Mouse (Mus musculus) central nervous system, embryonic 11.5 days (tissue): Measurements from ENCODE around the gene Phf13. TPM values are rescaled to one million over a fixed set of nuclear protein-coding genes. Genes with fewer than 3 reads are reported as not detected.

Experiments used
- polyA plus RNA-seq: library from polyadenylated mRNA; depleted of rRNA; stranded (reverse); fragments of >200 nt; gene quantifications from 2 replicates; pipeline ENCODE4 v1.2.3, GENCODE M21; 2012; rRNA removed

The Phf13 gene
- polyA plus RNA-seq: 18.4 and 23.2 TPM in 2 replicates

DNA sequence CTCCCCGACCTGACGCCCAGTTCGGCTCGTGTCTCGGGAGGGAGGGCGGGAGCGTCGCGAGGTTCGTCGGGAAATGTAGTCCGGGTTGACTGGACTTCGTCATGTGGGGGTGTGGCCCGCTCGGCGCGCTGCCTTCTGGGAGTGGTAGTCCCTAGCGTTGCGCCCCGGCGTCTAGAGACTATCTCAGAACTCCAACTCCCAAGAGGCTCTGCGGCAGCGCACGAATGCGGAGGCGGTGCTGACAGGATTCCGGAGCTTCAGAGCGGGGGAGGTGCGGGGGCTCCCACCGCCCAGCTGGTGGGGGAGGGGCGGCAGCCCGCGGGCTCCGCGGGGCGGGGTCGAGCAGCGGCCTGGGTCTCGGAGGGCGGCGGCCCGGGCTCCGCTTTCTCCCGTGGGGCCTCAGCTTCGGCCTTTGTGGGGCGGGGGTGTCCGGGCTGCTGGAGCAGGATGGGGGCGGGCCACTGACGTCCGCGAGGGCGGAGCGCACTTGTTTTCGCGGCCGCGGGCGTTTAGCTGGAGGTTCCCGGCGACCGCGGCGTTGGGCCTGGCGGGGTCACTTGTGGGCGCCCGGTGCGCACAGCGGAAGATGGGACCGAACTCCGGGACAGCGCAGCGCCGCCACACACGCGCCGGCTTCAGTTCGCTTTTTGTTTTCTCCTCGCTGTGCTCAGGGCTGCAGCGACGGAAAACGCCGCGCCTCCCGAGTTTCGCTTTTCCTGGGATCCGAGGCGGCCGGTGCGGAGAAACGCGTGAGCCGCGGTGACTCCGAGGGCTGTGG is at the start of gene Phf13:
TSS of gene Phf13 (minus strand) at position 86 of the 778 bp plus-strand sequence.

DNA sequence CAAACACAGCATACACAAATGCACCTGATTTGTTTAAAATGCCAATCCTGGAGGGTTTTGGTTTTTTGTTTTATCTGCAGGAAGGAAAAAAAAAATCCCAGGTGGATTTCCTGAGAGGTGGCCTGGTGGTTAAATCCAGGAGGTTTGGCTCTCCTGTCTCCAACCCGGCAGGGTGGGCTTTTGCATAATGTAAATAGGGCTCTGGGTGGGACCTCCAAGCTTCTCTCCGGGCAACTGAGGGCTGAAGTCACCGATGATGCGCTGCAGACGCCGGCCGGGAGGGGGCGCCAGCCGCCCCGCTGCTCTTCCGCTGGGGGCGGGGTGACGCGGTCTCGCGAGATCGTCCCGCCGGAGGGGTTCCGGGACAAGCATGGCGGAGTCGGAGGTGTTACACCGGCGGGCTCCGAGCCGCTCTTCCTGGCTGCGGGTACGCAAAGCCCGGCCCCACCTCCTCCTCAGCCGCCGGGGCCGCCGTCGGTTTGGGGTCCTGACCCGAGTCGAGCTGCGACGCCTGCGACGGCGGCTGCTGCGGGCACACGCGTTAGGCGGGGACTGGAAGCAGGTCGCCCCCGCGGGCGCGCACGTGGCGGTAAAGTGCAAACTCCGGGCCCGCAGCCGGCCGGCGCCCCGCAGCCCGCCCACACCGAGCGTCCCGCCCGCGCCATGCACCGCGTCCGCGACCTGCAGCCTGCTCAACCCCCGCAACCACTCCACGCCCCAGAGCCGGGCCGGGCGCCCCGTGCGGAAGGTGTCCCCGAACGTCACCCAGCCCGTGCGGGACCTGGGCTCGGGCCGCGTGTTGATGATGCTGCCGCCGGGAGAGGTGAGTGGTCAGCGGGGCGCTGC is 43.1 kb upstream of the Phf13 start, which contains the start of gene Nol9:
TSS of gene Nol9 (plus strand) at position 337 of the 846 bp plus-strand sequence.

GRCm38 (mm10) chr4:152038225-152038984 is 42.3 kb upstream of the Phf13 start, which contains the start of gene Tas1r1:
Gene Tas1r1 (minus strand): TSS chr4:152038568.

DNA sequence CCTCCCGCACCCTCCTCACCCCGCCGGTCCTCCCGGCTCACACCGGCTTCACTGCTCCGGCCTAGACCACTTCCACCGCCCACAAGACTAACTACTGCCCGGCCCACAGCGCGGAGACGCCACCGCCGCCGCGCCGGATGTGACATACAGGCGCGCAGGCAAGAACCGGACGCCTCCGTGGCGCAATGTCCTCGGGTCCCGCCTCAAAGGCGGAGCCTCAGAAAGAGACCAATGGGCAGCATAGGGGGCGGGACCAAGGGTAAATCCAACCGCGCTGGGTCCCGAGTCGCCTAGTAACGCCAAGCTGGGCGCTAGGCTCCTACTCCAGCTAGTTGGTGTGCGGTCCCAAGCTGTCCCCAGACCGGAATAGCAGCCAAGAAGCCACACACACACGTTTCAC is 31.5 kb upstream of the Phf13 start, which contains the start of gene Zbtb48:
TSS of gene Zbtb48 (minus strand) at position 148 of the 400 bp plus-strand sequence.

GRCm38 (mm10) chr4:152008622-152009075 is 12.6 kb upstream of the Phf13 start, which contains the start of gene Klhl21:
Gene Klhl21 (plus strand): TSS chr4:152008803.

GRCm38 (mm10) chr4:151988342-151989109 is 7.5 kb downstream of the Phf13 start, which contains the start of gene Thap3:
Gene Thap3 (minus strand): TSS chr4:151988997.

Other genes starting within 250 kb of the Phf13 start
- gene Camta1, start 134.4 kb downstream of the Phf13 start, polyA plus RNA-seq: 43.4 and 44.4 TPM in 2 replicates
- gene Dnajc11, start 62.6 kb downstream of the Phf13 start, polyA plus RNA-seq: 80.5 and 103 TPM in 2 replicates
- gene Thap3, start 7.3 kb downstream of the Phf13 start, polyA plus RNA-seq: 38.6 and 39.6 TPM in 2 replicates
- 5.9 and 7.6 TPM in 2 replicates for gene Klhl21, start 12.5 kb upstream of the Phf13 start, polyA plus RNA-seq
- gene Zbtb48, start 31.4 kb upstream of the Phf13 start, polyA plus RNA-seq: 35.6 and 43.3 TPM in 2 replicates
- 0.05 and 0.17 TPM in 2 replicates for gene Tas1r1, start 42.3 kb upstream of the Phf13 start, polyA plus RNA-seq
- 24.9 and 28.4 TPM in 2 replicates for gene Nol9, start 43.1 kb upstream of the Phf13 start, polyA plus RNA-seq
- 14.7 and 18.2 TPM in 2 replicates for gene Plekhg5, start 76.2 kb upstream of the Phf13 start, polyA plus RNA-seq
- gene Tnfrsf25, start 119.7 kb upstream of the Phf13 start, polyA plus RNA-seq: 2.2 and 3.1 TPM in 2 replicates
- 1.8 and 2.6 TPM in 2 replicates for gene Espn, start 156.1 kb upstream of the Phf13 start, polyA plus RNA-seq
- 0.97 and 1.2 TPM in 2 replicates for gene Hes2, start 162.6 kb upstream of the Phf13 start, polyA plus RNA-seq
- 56.4 and 73.6 TPM in 2 replicates for gene Acot7, start 181.9 kb upstream of the Phf13 start, polyA plus RNA-seq